ENCODE assay signal across 9 mouse cellular contexts in genomic region chr11:83850586-83851272, GRCm38 (mm10). TPM values are rescaled to one million over a fixed set of nuclear protein-coding genes. Genes with fewer than 3 reads are reported as not detected.
DNase-seq lines count a peak whose midpoint lies in the region; ATAC-seq lines count a peak whose summit lies in the region.
"Had no signal": no experiment of that assay in that cellular context is flagged by ENCODE, and none has a peak within 500 bp of the region (broad histone marks: within the 10 kb centered on the region; RNA-seq: fewer than 3 reads in every experiment).

No protein-coding gene starts in this region.

- under 1% methylated on average over 24 of the region's 24 CpGs for WGBS in forebrain, embryonic 10.5 days
- WGBS in forebrain, embryonic 15.5 days, result under 1% methylated on average over 24 of the region's 24 CpGs

- peaks cover 42% of the 10 kb centered on the region for H3K4me1 ChIP-seq in forebrain, embryonic 10.5 days
- H3K4me1 ChIP-seq in forebrain, embryonic 15.5 days, result peaks cover 16% of the 10 kb centered on the region

- H3K27me3 ChIP-seq in forebrain, embryonic 10.5 days (ENCODE audit: poor library complexity, severe bottlenecking), result peaks cover 88% of the 10 kb centered on the region
- H3K27me3 ChIP-seq in forebrain, embryonic 15.5 days, result peaks cover 61% of the 10 kb centered on the region

- no peaks in the 10 kb centered on the region for H3K9me3 ChIP-seq in forebrain, embryonic 10.5 days
- H3K9me3 ChIP-seq in forebrain, embryonic 15.5 days, result no peaks in the 10 kb centered on the region

- no peaks in the 10 kb centered on the region for H3K36me3 ChIP-seq in forebrain, embryonic 10.5 days (replicated peaks)
- H3K36me3 ChIP-seq in forebrain, embryonic 15.5 days, result no peaks in the 10 kb centered on the region

- DNase-seq in forebrain, embryonic 10.5 days (ENCODE audit: extremely low spot score, low spot score), result peak; percentile 31
- DNase-seq in kidney, postnatal 25 days, result peak; percentile 80 to 89
- DNase-seq in lung, postnatal 25 days (ENCODE audit: low spot score), result peak; percentile 50
- DNase-seq in layer of hippocampus, postnatal 14 days (ENCODE audit: low spot score in 2 of 2), result no peak
- no peak for DNase-seq in thymus, postnatal 25 days
- no peak for DNase-seq in frontal cortex, postnatal 10 days (ENCODE audit: low spot score in 2 of 2)
- DNase-seq: left cerebral cortex, postnatal 4 days had no signal

- peak overlapping the region; percentile 30 for H3K4me3 ChIP-seq in forebrain, embryonic 10.5 days
- H3K4me3 ChIP-seq in forebrain, embryonic 15.5 days, result no peak overlapping the region

- H3K4me2 ChIP-seq in forebrain, embryonic 15.5 days (replicated peaks), result no peak overlapping the region

- H3K9ac ChIP-seq in forebrain, embryonic 15.5 days (replicated peaks), result no peak overlapping the region

- no peak for ATAC-seq in forebrain, embryonic 15.5 days (replicated peaks)
- ATAC-seq in common myeloid progenitor, adult 5-6 weeks (replicated peaks; ENCODE audit: low read depth, poor library complexity, severe bottlenecking), result 0 out of 2 replicates have a peak, but pooled peaks have one; percentile 5

- H3K27ac ChIP-seq in forebrain, embryonic 10.5 days, result no peak overlapping the region
- H3K27ac ChIP-seq in forebrain, embryonic 15.5 days (replicated peaks), result no peak overlapping the region

RNA-seq across cellular contexts. Expression of gene Hnf1b, which starts 0.9 kb away (rescaled TPM):
- polyA plus RNA-seq in forebrain, embryonic 10.5 days (2016; fragmentation: Nextera tagmentation; extraction: Ambion mirVana), result not detected in 2 replicates
- 0.08 TPM in 1 of 2 replicates, not detected in the other for polyA plus RNA-seq in forebrain, embryonic 15.5 days (2015; fragmentation: Nextera tagmentation; extraction: Ambion mirVana)
- total RNA-seq in common myeloid progenitor, adult 5-6 weeks (2017), result not detected in 2 replicates
- total RNA-seq in layer of hippocampus, postnatal 14 days (2021), result under 1 TPM; 0.23 to 0.31 TPM
- total RNA-seq: left cerebral cortex, postnatal 4 days had no signal

Comparison
In these comparisons a context has a peak if more than half of its experiments do, and no peak if none do; other contexts are left out.
1. DNase-seq: peak in forebrain, embryonic 10.5 days (single experiment), kidney, postnatal 25 days (2 of 2) and lung, postnatal 25 days (single experiment); none in layer of hippocampus, postnatal 14 days (0 of 2), thymus, postnatal 25 days (single experiment) and frontal cortex, postnatal 10 days (0 of 2).